28 mouse cellular contexts compared by ENCODE assay signal in genomic region chr3:154212551-154212950, GRCm38 (mm10).
DNase-seq lines count a peak whose midpoint lies in the region; ATAC-seq and TF ChIP-seq lines count a peak whose summit lies in the region.
"Had no signal": no experiment of that assay in that cellular context is flagged by ENCODE, and none has a peak within 500 bp of the region (broad histone marks: within the 10 kb centered on the region; RNA-seq: fewer than 3 reads in every experiment).

No protein-coding gene starts in this region.

- H3K4me3 ChIP-seq in liver, embryonic 13.5 days (replicated peaks): no peak overlapping the region
- H3K4me3 ChIP-seq in liver, postnatal 0 days (ENCODE audit: low read depth, low read length): no peak overlapping the region
- H3K4me3 ChIP-seq: embryonic facial prominence, embryonic 13.5 days; embryonic facial prominence, embryonic 15.5 days; forebrain, embryonic 10.5 days; forebrain, embryonic 12.5 days had no signal

- peak; percentile 41; the same call in 1 of the 2 replicates for ATAC-seq in liver, embryonic 13.5 days (ENCODE audit: low read depth)
- ATAC-seq in liver, postnatal 0 days: no peak
- 0 out of 2 replicates have a peak, but pooled peaks have one; percentile 52 for ATAC-seq in erythroblast, adult 5-6 weeks (replicated peaks; ENCODE audit: low FRiP score, poor library complexity, severe bottlenecking)
- peak; percentile 66 for ATAC-seq in megakaryocyte-erythroid progenitor cell, adult 5-6 weeks (replicated peaks; ENCODE audit: low FRiP score, low TSS enrichment, poor library complexity, severe bottlenecking)
- ATAC-seq: activated CD4-positive, CD25-positive, alpha-beta regulatory T cell, adult 4 months; CD4-positive, CD25-positive, alpha-beta regulatory T cell, adult 4 months; forebrain, embryonic 14.5 days; forebrain, embryonic 16.5 days; Patski had no signal

- no peak overlapping the region for H3K4me2 ChIP-seq in liver, embryonic 13.5 days
- no peak overlapping the region for H3K4me2 ChIP-seq in liver, postnatal 0 days (ENCODE audit: low read depth, low read length)
- H3K4me2 ChIP-seq: embryonic facial prominence, embryonic 13.5 days; embryonic facial prominence, embryonic 15.5 days; forebrain, embryonic 12.5 days had no signal

- no peak overlapping the region for H3K9ac ChIP-seq in liver, embryonic 13.5 days
- H3K9ac ChIP-seq in liver, postnatal 0 days (replicated peaks): no peak overlapping the region
- H3K9ac ChIP-seq: embryonic facial prominence, embryonic 13.5 days; embryonic facial prominence, embryonic 15.5 days; forebrain, embryonic 12.5 days had no signal

- intact Hi-C loops in heart, postnatal 36 days (cut with DNase I): no loop called here
- intact Hi-C loops in left cerebral cortex, postnatal 4 days (cut with DNase I): no loop called here

- WGBS in liver, embryonic 13.5 days (ENCODE audit: insufficient replicate concordance): 48% methylated on average over 2 of the region's 2 CpGs
- WGBS in liver, postnatal 0 days (ENCODE audit: insufficient replicate concordance): 68% methylated on average over 2 of the region's 2 CpGs

- peak; percentile 80 for DNase-seq in heart, adult 11 months
- no peak for DNase-seq in heart, postnatal 36 days
- DNase-seq in liver, embryonic 13.5 days: no peak
- DNase-seq in liver, postnatal 0 days: no peak
- DNase-seq in left cerebral cortex, postnatal 4 days: no peak
- DNase-seq: adrenal gland, adult 8-10 months; adrenal gland, postnatal 14 days; adrenal gland, postnatal 36 days; B cell, adult 2 months; cerebellum, adult 11-12 months; cerebellum, adult 8-10 months; cerebellum, adult 9-11 months; cerebellum, postnatal 14 days; cerebellum, postnatal 36 days; embryo, embryonic 11 days had no signal

- no peaks in the 10 kb centered on the region for H3K27me3 ChIP-seq in liver, embryonic 13.5 days
- no peaks in the 10 kb centered on the region for H3K27me3 ChIP-seq in liver, postnatal 0 days (ENCODE audit: insufficient read depth, low read length)
- H3K27me3 ChIP-seq: CH12.LX; embryonic facial prominence, embryonic 13.5 days; embryonic facial prominence, embryonic 15.5 days; forebrain, embryonic 12.5 days; Patski had no signal

- peaks cover 22% of the 10 kb centered on the region for H3K4me1 ChIP-seq in liver, embryonic 13.5 days (replicated peaks)
- no peaks in the 10 kb centered on the region for H3K4me1 ChIP-seq in liver, postnatal 0 days (ENCODE audit: insufficient read depth)
- H3K4me1 ChIP-seq: embryonic facial prominence, embryonic 13.5 days; embryonic facial prominence, embryonic 15.5 days had no signal

- H3K36me3 ChIP-seq in liver, embryonic 13.5 days: no peaks in the 10 kb centered on the region
- no peaks in the 10 kb centered on the region for H3K36me3 ChIP-seq in liver, postnatal 0 days (replicated peaks; ENCODE audit: insufficient read depth, low read length)
- H3K36me3 ChIP-seq: embryonic facial prominence, embryonic 13.5 days; embryonic facial prominence, embryonic 15.5 days; forebrain, embryonic 10.5 days; forebrain, embryonic 12.5 days; G1E had no signal

- H3K27ac ChIP-seq in liver, embryonic 13.5 days: no peak overlapping the region
- H3K27ac ChIP-seq in liver, postnatal 0 days (ENCODE audit: low read depth): no peak overlapping the region
- H3K27ac ChIP-seq: embryonic facial prominence, embryonic 13.5 days; embryonic facial prominence, embryonic 15.5 days; forebrain, embryonic 10.5 days; forebrain, embryonic 12.5 days had no signal

- TF ChIP-seq EP300 in liver, postnatal 0 days (IDR thresholded peaks at IDR 0.05; ENCODE audit: low read depth): no peak

- H3K9me3 ChIP-seq in liver, embryonic 13.5 days (replicated peaks): no peaks in the 10 kb centered on the region
- H3K9me3 ChIP-seq in liver, postnatal 0 days (ENCODE audit: low read length): no peaks in the 10 kb centered on the region
- H3K9me3 ChIP-seq: embryonic facial prominence, embryonic 13.5 days; embryonic facial prominence, embryonic 15.5 days; forebrain, embryonic 10.5 days; forebrain, embryonic 12.5 days had no signal

- TF ChIP-seq CTCF in liver, postnatal 0 days (IDR thresholded peaks at IDR 0.05; ENCODE audit: low read depth): no peak
